Mouse (Mus musculus): ENCODE measurements around the gene Exoc7. TPM values are rescaled to one million over a fixed set of nuclear protein-coding genes. Genes with fewer than 3 reads are reported as not detected.

Gene Exoc7
- polyA plus RNA-seq (2015; fragmentation: Nextera tagmentation; extraction: Ambion mirVana): 56.5 and 59.1 TPM in 2 replicates

DNA sequence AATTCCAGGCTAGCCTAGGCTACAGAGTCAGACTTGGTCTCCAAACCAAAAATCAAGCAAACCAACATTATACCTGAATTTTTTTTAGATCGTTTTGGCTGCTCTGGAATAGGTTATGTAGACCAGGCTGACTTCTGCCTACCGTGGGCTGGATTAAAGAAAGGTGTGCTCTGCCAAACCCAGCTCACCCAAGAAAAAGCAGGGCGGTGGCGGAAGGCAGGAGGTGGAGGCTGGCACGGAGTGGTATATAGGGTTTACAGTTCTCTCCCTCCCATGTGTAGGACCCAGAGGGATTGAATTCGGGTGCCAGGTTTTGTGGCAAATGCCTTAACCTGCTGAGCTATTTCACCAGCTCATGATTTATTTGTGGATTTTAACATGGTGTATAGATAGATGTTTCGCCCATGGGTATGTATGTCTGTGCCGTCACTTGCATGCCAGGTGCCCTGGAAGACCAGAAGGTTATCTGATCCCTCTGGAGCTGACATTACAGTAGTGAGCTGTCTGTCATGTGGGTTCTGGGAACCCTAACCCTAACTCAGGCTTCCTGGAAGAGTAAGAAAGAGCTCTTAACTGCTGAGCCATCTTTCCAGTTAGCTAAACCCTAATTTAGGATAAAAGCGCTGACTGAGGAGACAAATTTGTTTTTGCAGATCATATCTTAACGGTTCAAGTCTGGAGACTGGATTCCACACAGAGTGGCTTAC, at the start of gene Exoc7:
Exoc7 (minus strand) TSS at position 215 of the 707 bp plus-strand sequence.
- H3K27ac ChIP-seq: peak within 1 kb of the TSS; percentile 26; the same call in 1 of the 2 replicates
- peak within 1 kb of the TSS; percentile 89 for H3K4me2 ChIP-seq (ENCODE audit: low read length)
- 81% methylated on average over 10 of the region's 10 CpGs for WGBS
- H3K9me3 ChIP-seq (replicated peaks; ENCODE audit: low read length): no peaks in the 10 kb centered on the region
- H3K4me1 ChIP-seq (replicated peaks; ENCODE audit: insufficient read depth, low read length): 0 out of 2 replicates have a peak, but pooled peaks cover 6% of the 10 kb centered on the region
- H3K4me3 ChIP-seq (replicated peaks; ENCODE audit: low read depth, low read length): peak within 1 kb of the TSS; percentile 69
- TF ChIP-seq CTCF (IDR thresholded peaks at IDR 0.05; ENCODE audit: low read depth): no peak
- H3K27me3 ChIP-seq (ENCODE audit: insufficient read depth, low read length): no peaks in the 10 kb centered on the region
- peak within 1 kb of the TSS; percentile 83 for H3K9ac ChIP-seq (ENCODE audit: low read depth, low read length)
- H3K36me3 ChIP-seq (ENCODE audit: insufficient read depth, low read length): peaks cover 16% of the 10 kb centered on the region
- ATAC-seq (replicated peaks; ENCODE audit: low FRiP score, low read depth) (peak; percentile 31; the same call in 1 of the 2 replicates), DNase-seq (ENCODE audit: low spot score) (no peak)

DNA sequence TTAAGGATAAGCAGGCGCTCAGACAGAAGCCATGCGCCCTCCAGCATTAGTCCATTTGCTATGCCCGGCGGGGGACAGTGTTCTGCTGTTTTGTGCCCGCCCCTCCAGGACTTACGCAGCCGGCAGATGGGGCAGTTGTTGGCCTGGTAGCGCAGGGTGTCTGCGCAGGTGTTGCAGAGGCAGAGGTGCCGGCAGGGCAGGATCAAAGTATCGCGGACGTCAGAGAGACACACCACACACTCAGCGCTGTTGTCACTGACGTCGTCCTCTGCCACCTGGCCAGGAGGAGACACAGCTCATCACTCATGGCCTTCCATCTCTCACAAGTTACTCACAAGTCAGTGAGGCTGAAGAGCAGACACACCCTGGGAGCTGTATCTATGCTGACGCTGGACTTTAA, 47.5 kb upstream of the Exoc7 start:
- no peak overlapping the region for H3K27ac ChIP-seq
- H3K36me3 ChIP-seq (ENCODE audit: insufficient read depth, low read length): peaks cover 13% of the 10 kb centered on the region; the same call in 1 of the 2 replicates
- WGBS: 56% methylated on average over 17 of the region's 17 CpGs
- H3K27me3 ChIP-seq (ENCODE audit: insufficient read depth, low read length): no peaks in the 10 kb centered on the region
- DNase-seq (ENCODE audit: low spot score) (no peak), ATAC-seq (replicated peaks; ENCODE audit: low FRiP score, low read depth) (no peak)
- no peaks in the 10 kb centered on the region for H3K9me3 ChIP-seq (replicated peaks; ENCODE audit: low read length)
- no peak overlapping the region for H3K4me2 ChIP-seq (ENCODE audit: low read length)
- TF ChIP-seq CTCF (IDR thresholded peaks at IDR 0.05; ENCODE audit: low read depth): no peak
- no peak overlapping the region for H3K4me3 ChIP-seq (replicated peaks; ENCODE audit: low read depth, low read length)
- no peaks in the 10 kb centered on the region for H3K4me1 ChIP-seq (replicated peaks; ENCODE audit: insufficient read depth, low read length)
- H3K9ac ChIP-seq (ENCODE audit: low read depth, low read length): no peak overlapping the region

DNA sequence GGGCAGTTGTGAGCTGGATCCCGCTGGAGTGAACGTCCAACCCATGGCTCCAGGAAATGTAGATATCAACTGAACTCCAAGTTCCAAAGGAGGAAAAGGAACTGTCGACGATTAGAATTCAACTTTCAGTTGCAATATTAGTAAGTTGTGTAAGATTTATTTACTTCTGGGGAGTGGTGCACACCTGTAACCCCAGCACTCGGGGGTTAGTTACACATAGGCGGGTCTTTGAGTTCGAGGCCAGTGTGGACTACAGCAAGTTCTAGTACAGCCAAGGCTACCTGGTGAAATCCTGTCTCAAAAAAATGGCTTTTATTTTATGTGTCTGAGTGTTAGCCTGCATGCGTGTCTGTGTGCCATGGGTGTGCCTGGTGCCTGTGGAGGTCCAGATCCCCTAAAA, 46.5 kb upstream of the Exoc7 start:
- WGBS: 88% methylated on average over 8 of the region's 8 CpGs
- no peaks in the 10 kb centered on the region for H3K9me3 ChIP-seq (replicated peaks; ENCODE audit: low read length)
- no peak overlapping the region for H3K27ac ChIP-seq
- H3K27me3 ChIP-seq (ENCODE audit: insufficient read depth, low read length): no peaks in the 10 kb centered on the region
- no peak for TF ChIP-seq CTCF (IDR thresholded peaks at IDR 0.05; ENCODE audit: low read depth)
- H3K36me3 ChIP-seq (ENCODE audit: insufficient read depth, low read length): peaks cover 13% of the 10 kb centered on the region; the same call in 1 of the 2 replicates
- DNase-seq (ENCODE audit: low spot score): no peak
- no peak overlapping the region for H3K4me3 ChIP-seq (replicated peaks; ENCODE audit: low read depth, low read length)
- ATAC-seq (replicated peaks; ENCODE audit: low FRiP score, low read depth): no peak
- no peak overlapping the region for H3K4me2 ChIP-seq (ENCODE audit: low read length)
- H3K9ac ChIP-seq (ENCODE audit: low read depth, low read length): no peak overlapping the region
- no peaks in the 10 kb centered on the region for H3K4me1 ChIP-seq (replicated peaks; ENCODE audit: insufficient read depth, low read length)

DNA sequence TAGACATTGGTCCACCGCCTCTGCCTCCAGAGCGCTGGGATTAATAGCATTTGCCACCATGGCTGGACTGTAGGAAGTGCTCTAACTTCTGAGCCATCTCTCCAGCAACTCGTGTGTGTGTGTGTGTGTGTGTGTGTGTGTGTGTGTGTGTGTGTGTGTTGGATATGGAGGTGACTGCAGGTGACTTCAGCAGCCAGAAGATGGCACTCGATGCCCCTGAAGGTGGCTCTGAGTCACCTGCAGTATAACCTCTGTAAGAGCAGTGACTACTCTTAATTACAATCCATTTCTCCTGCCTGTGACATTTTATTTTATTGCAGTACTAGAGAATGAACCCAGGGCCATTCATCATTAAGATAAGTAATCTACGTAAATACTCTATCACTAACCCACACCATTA, 44.3 kb upstream of the Exoc7 start:
- 86% methylated on average over 5 of the region's 5 CpGs for WGBS
- Histone ChIP-seq H3K9ac (ENCODE audit: low read depth, low read length) (no peak overlapping the region), H3K4me3 (replicated peaks; ENCODE audit: low read depth, low read length) (no peak overlapping the region), H3K4me2 (ENCODE audit: low read length) (no peak overlapping the region), H3K27me3 (ENCODE audit: insufficient read depth, low read length) (no peaks in the 10 kb centered on the region), H3K9me3 (replicated peaks; ENCODE audit: low read length) (no peaks in the 10 kb centered on the region), H3K27ac (no peak overlapping the region), H3K36me3 (ENCODE audit: insufficient read depth, low read length) (peaks cover 23% of the 10 kb centered on the region; the same call in 1 of the 2 replicates), H3K4me1 (replicated peaks; ENCODE audit: insufficient read depth, low read length) (no peaks in the 10 kb centered on the region)
- DNase-seq (ENCODE audit: low spot score) (no peak), ATAC-seq (replicated peaks; ENCODE audit: low FRiP score, low read depth) (no peak)
- TF ChIP-seq CTCF (IDR thresholded peaks at IDR 0.05; ENCODE audit: low read depth): peak; percentile 9; the same call in 1 of the 2 replicates

DNA sequence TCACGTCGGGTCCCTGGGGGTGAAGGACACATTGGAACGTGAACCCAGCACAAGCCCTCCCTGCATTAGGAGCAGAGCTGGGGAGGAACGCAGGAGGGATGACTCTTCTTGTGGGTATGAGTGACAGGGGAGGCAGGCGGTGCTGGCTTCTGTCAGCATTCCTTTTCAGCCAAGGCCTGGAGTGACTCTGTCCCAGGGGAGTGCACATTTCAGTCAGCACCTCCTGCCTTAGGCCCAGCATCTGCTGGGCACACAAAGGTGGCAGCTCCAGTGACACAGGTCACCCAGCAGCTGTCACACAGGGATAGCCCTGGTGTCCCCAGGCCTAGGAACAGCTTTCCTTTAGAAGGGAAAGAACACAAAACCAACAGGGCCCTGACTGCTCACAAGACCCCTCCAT, 40.9 kb upstream of the Exoc7 start:
- ATAC-seq (replicated peaks; ENCODE audit: low FRiP score, low read depth) (no peak), DNase-seq (ENCODE audit: low spot score) (no peak)
- no peak for TF ChIP-seq CTCF (IDR thresholded peaks at IDR 0.05; ENCODE audit: low read depth)
- no peak overlapping the region for H3K9ac ChIP-seq (ENCODE audit: low read depth, low read length)
- no peak overlapping the region for H3K27ac ChIP-seq
- H3K9me3 ChIP-seq (replicated peaks; ENCODE audit: low read length): no peaks in the 10 kb centered on the region
- no peak overlapping the region for H3K4me3 ChIP-seq (replicated peaks; ENCODE audit: low read depth, low read length)
- peaks cover 2% of the 10 kb centered on the region; the same call in 1 of the 2 replicates for H3K4me1 ChIP-seq (replicated peaks; ENCODE audit: insufficient read depth, low read length)
- no peaks in the 10 kb centered on the region for H3K27me3 ChIP-seq (ENCODE audit: insufficient read depth, low read length)
- no peak overlapping the region for H3K4me2 ChIP-seq (ENCODE audit: low read length)
- 66% methylated on average over 5 of the region's 5 CpGs for WGBS
- H3K36me3 ChIP-seq (ENCODE audit: insufficient read depth, low read length): peaks cover 10% of the 10 kb centered on the region; the same call in 1 of the 2 replicates

DNA sequence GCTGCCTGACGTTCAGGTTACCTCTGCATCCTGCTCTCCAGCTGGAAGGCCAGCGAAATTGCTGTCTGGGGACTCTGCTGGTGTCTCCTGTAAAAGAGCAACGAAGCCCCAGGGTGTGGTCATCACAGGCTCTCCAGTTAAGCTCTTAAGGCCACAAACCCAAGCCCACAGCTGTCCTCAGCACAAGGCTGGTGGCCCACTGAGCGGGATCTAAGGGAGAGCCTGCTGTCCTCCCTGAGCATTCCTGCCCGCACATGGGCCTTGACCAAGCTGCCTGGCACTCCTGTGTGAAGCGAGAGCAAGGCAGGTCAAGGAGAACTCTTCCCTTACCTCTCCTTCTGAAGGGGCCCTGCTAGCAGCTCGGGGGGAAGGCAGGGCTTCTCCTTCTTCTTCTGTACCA, 40.0 kb upstream of the Exoc7 start:
- Histone ChIP-seq H3K4me1 (replicated peaks; ENCODE audit: insufficient read depth, low read length) (peaks cover 6% of the 10 kb centered on the region; the same call in 1 of the 2 replicates), H3K36me3 (ENCODE audit: insufficient read depth, low read length) (peaks cover 10% of the 10 kb centered on the region; the same call in 1 of the 2 replicates), H3K27me3 (ENCODE audit: insufficient read depth, low read length) (no peaks in the 10 kb centered on the region), H3K27ac (peak overlapping the region; percentile 25; the same call in 1 of the 2 replicates), H3K4me3 (replicated peaks; ENCODE audit: low read depth, low read length) (no peak overlapping the region), H3K4me2 (ENCODE audit: low read length) (no peak overlapping the region), H3K9ac (ENCODE audit: low read depth, low read length) (no peak overlapping the region), H3K9me3 (replicated peaks; ENCODE audit: low read length) (no peaks in the 10 kb centered on the region)
- DNase-seq (ENCODE audit: low spot score) (no peak), ATAC-seq (replicated peaks; ENCODE audit: low FRiP score, low read depth) (no peak)
- no peak for TF ChIP-seq CTCF (IDR thresholded peaks at IDR 0.05; ENCODE audit: low read depth)
- 78% methylated on average over 7 of the region's 7 CpGs for WGBS

All from kidney, postnatal 0 days (tissue).